Mouse (Mus musculus): ENCODE measurements around the gene Shq1. TPM values are rescaled to one million over a fixed set of nuclear protein-coding genes. Genes with fewer than 3 reads are reported as not detected.

Shq1 gene
- polyA plus RNA-seq, 1 experiment from 2014 or later, result 16.0 TPM

GRCm38 (mm10) chr6:100592991-100593390 lies 78.0 kb downstream of the Shq1 start:
- Histone ChIP-seq H3K9ac (no peak overlapping the region), H3K4me2 (no peak overlapping the region), H3K27ac (no peak overlapping the region), H3K4me3 (no peak overlapping the region), H3K9me3 (replicated peaks) (no peaks in the 10 kb centered on the region), H3K4me1 (peaks cover 7% of the 10 kb centered on the region), H3K27me3 (no peaks in the 10 kb centered on the region), H3K36me3 (ENCODE audit: poor library complexity, severe bottlenecking) (no peaks in the 10 kb centered on the region)
- WGBS, result 60% methylated on average over 7 of the region's 7 CpGs
- ATAC-seq, result no peak

- no peak overlapping the region for H3K4me3 ChIP-seq
- no peaks in the 10 kb centered on the region for H3K27me3 ChIP-seq
- no peak overlapping the region for H3K4me2 ChIP-seq
- H3K9me3 ChIP-seq (replicated peaks), result no peaks in the 10 kb centered on the region
- peaks cover 7% of the 10 kb centered on the region for H3K4me1 ChIP-seq
- H3K9ac ChIP-seq, result no peak overlapping the region
- no peak for ATAC-seq
- whole genome bisulfite sequencing, result 87% methylated on average over 4 of the region's 4 CpGs
- no peak overlapping the region for H3K27ac ChIP-seq
- H3K36me3 ChIP-seq (ENCODE audit: poor library complexity, severe bottlenecking), result no peaks in the 10 kb centered on the region
These were observed 80.4 kb downstream of the Shq1 start for GRCm38 (mm10) chr6:100590602-100591001.

- 89% methylated on average over 3 of the region's 3 CpGs for WGBS
- ATAC-seq, result no peak
- H3K27ac ChIP-seq, result no peak overlapping the region
- no peak overlapping the region for H3K9ac ChIP-seq
- no peak overlapping the region for H3K4me2 ChIP-seq
- no peaks in the 10 kb centered on the region for H3K27me3 ChIP-seq
- no peak overlapping the region for H3K4me3 ChIP-seq
- no peaks in the 10 kb centered on the region for H3K36me3 ChIP-seq (ENCODE audit: poor library complexity, severe bottlenecking)
- H3K9me3 ChIP-seq (replicated peaks), result no peaks in the 10 kb centered on the region
- peaks cover 2% of the 10 kb centered on the region for H3K4me1 ChIP-seq
These were observed 82.1 kb downstream of the Shq1 start for GRCm38 (mm10) chr6:100588876-100589275.

- no peaks in the 10 kb centered on the region for H3K9me3 ChIP-seq (replicated peaks)
- H3K36me3 ChIP-seq (ENCODE audit: poor library complexity, severe bottlenecking), result no peaks in the 10 kb centered on the region
- no peak overlapping the region for H3K4me2 ChIP-seq
- no peak overlapping the region for H3K4me3 ChIP-seq
- no peak for ATAC-seq
- WGBS, result 90% methylated on average over 5 of the region's 5 CpGs
- H3K9ac ChIP-seq, result no peak overlapping the region
- no peaks in the 10 kb centered on the region for H3K27me3 ChIP-seq
- peaks cover 13% of the 10 kb centered on the region for H3K4me1 ChIP-seq
- no peak overlapping the region for H3K27ac ChIP-seq
These were observed 84.2 kb downstream of the Shq1 start for GRCm38 (mm10) chr6:100586758-100587157.

- 71% methylated on average over 2 of the region's 2 CpGs for WGBS
- 0 out of 2 replicates have a peak, but pooled peaks have one; percentile 54 for ATAC-seq
- Histone ChIP-seq H3K36me3 (ENCODE audit: poor library complexity, severe bottlenecking) (no peaks in the 10 kb centered on the region), H3K9me3 (replicated peaks) (no peaks in the 10 kb centered on the region), H3K27me3 (no peaks in the 10 kb centered on the region), H3K9ac (peak overlapping the region; percentile 19; the same call in 1 of the 2 replicates), H3K4me1 (peaks cover 25% of the 10 kb centered on the region), H3K4me3 (no peak overlapping the region), H3K27ac (peak overlapping the region; percentile 72), H3K4me2 (no peak overlapping the region)
These were observed 89.0 kb downstream of the Shq1 start for GRCm38 (mm10) chr6:100581951-100582350.

- Histone ChIP-seq H3K9me3 (replicated peaks) (no peaks in the 10 kb centered on the region), H3K27me3 (no peaks in the 10 kb centered on the region), H3K36me3 (ENCODE audit: poor library complexity, severe bottlenecking) (no peaks in the 10 kb centered on the region), H3K4me2 (no peak overlapping the region), H3K4me3 (no peak overlapping the region), H3K27ac (peak overlapping the region; percentile 72), H3K9ac (no peak overlapping the region), H3K4me1 (peaks cover 25% of the 10 kb centered on the region)
- peak; percentile 81 for ATAC-seq
These were observed 89.9 kb downstream of the Shq1 start for GRCm38 (mm10) chr6:100581056-100581455.

- Histone ChIP-seq H3K4me2 (no peak overlapping the region), H3K27ac (no peak overlapping the region), H3K36me3 (ENCODE audit: poor library complexity, severe bottlenecking) (0 out of 2 replicates have a peak, but pooled peaks cover 5% of the 10 kb centered on the region), H3K27me3 (no peaks in the 10 kb centered on the region), H3K9me3 (replicated peaks) (no peaks in the 10 kb centered on the region), H3K4me1 (peaks cover 20% of the 10 kb centered on the region), H3K9ac (no peak overlapping the region), H3K4me3 (no peak overlapping the region)
- no peak for ATAC-seq
- 87% methylated on average over 6 of the region's 6 CpGs for WGBS
These were observed 93.4 kb downstream of the Shq1 start for GRCm38 (mm10) chr6:100577590-100577989.

GRCm38 (mm10) chr6:100576171-100576570 lies 94.8 kb downstream of the Shq1 start:
- Histone ChIP-seq H3K27ac (no peak overlapping the region), H3K4me2 (no peak overlapping the region), H3K36me3 (ENCODE audit: poor library complexity, severe bottlenecking) (0 out of 2 replicates have a peak, but pooled peaks cover 5% of the 10 kb centered on the region), H3K4me3 (no peak overlapping the region), H3K9me3 (replicated peaks) (no peaks in the 10 kb centered on the region), H3K4me1 (peaks cover 6% of the 10 kb centered on the region), H3K27me3 (no peaks in the 10 kb centered on the region), H3K9ac (no peak overlapping the region)
- no peak for ATAC-seq
- WGBS, result 82% methylated on average over 6 of the region's 6 CpGs

- ATAC-seq, result no peak
- 82% methylated on average over 6 of the region's 6 CpGs for WGBS
These were observed 104.2 kb downstream of the Shq1 start for GRCm38 (mm10) chr6:100566774-100567173.

GRCm38 (mm10) chr6:100564516-100564915 lies 106.4 kb downstream of the Shq1 start:
- Histone ChIP-seq H3K36me3 (ENCODE audit: poor library complexity, severe bottlenecking) (no peaks in the 10 kb centered on the region), H3K4me1 (peaks cover 32% of the 10 kb centered on the region), H3K9me3 (replicated peaks) (no peaks in the 10 kb centered on the region), H3K9ac (no peak overlapping the region), H3K4me3 (no peak overlapping the region), H3K4me2 (peak overlapping the region; percentile 98), H3K27ac (0 out of 2 replicates have a peak overlapping the region, but pooled peaks have one; percentile 88), H3K27me3 (peaks cover 13% of the 10 kb centered on the region; the same call in 1 of the 2 replicates)
- ATAC-seq, result no peak
- WGBS, result 16% methylated on average over 4 of the region's 4 CpGs

More at GRCm38 (mm10) chr6:100566774-100567173, 104.2 kb downstream of the Shq1 start:
- Histone ChIP-seq H3K9ac (no peak overlapping the region), H3K4me1 (peaks cover 32% of the 10 kb centered on the region), H3K36me3 (ENCODE audit: poor library complexity, severe bottlenecking) (no peaks in the 10 kb centered on the region), H3K4me2 (no peak overlapping the region), H3K27ac (no peak overlapping the region), H3K9me3 (replicated peaks) (no peaks in the 10 kb centered on the region), H3K4me3 (no peak overlapping the region), H3K27me3 (no peaks in the 10 kb centered on the region; the same call in 1 of the 2 replicates)

- Histone ChIP-seq H3K27ac (peak overlapping the region; percentile 88), H3K9me3 (replicated peaks) (no peaks in the 10 kb centered on the region), H3K4me1 (peaks cover 32% of the 10 kb centered on the region), H3K36me3 (ENCODE audit: poor library complexity, severe bottlenecking) (no peaks in the 10 kb centered on the region), H3K9ac (peak overlapping the region; percentile 79), H3K4me2 (peak overlapping the region; percentile 98), H3K4me3 (peak overlapping the region; percentile 52), H3K27me3 (peaks cover 16% of the 10 kb centered on the region; the same call in 1 of the 2 replicates)
- 7% methylated on average over 38 of the region's 38 CpGs for WGBS
- ATAC-seq, result peak; percentile 94
These were observed 107.2 kb downstream of the Shq1 start for GRCm38 (mm10) chr6:100563552-100564341.

- Histone ChIP-seq H3K27ac (peak overlapping the region; percentile 88), H3K4me3 (peak overlapping the region; percentile 52), H3K9ac (peak overlapping the region; percentile 79), H3K36me3 (ENCODE audit: poor library complexity, severe bottlenecking) (no peaks in the 10 kb centered on the region), H3K4me2 (peak overlapping the region; percentile 98), H3K27me3 (peaks cover 16% of the 10 kb centered on the region; the same call in 1 of the 2 replicates), H3K9me3 (replicated peaks) (no peaks in the 10 kb centered on the region), H3K4me1 (peaks cover 36% of the 10 kb centered on the region)
- ATAC-seq, result peak; percentile 66
- whole genome bisulfite sequencing, result under 1% methylated on average over 51 of the region's 51 CpGs
These were observed 108.0 kb downstream of the Shq1 start for GRCm38 (mm10) chr6:100562719-100563551.

Measured in forebrain, embryonic 13.5 days (tissue).